Mouse (Mus musculus): ENCODE data around the gene Mageb3. TPM values are rescaled to one million over a fixed set of nuclear protein-coding genes. Genes with fewer than 3 reads are reported as not detected.
"Not testable (repeated sequence)": the region's sequence is repeated elsewhere in the genome, so short reads cannot be mapped to it uniquely, and the experiment has no call there.

Mageb3 gene
- 0.07 and 0.18 TPM in 2 replicates for total RNA-seq (2015)
- 0.11 and 0.41 TPM in 2 replicates for total RNA-seq (2017)

DNA sequence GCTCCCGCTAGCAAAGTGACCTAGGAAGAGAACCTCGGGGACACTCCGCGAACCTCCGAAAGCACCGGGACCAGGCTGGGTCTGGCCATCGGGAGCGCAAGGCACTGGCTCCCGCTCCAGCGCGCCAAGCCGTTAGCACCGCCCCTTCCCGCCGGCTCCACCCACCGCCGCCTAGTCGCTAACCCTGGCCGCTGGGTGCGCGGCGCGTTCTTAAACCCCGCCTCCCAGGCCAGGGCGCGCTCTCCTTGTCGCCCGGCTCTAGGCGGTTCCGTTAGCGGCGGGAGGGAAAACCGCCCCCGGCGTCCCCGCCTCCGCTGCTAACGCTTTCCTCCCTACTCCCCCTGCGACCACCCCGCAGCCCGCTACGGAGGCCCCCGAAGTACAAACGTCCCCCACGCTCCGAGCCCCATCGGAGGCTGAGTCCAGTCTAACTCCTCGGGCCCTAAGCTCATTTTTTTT is at the start of gene Mageb3, which contains the start of gene Ctdspl2:
Mageb3 (minus strand) TSS at position 328 of the 459 bp plus-strand sequence.
Ctdspl2 (plus strand) TSS at position 237 of the 459 bp plus-strand sequence.
- ATAC-seq (ENCODE audit: poor library complexity, severe bottlenecking), result peak; percentile 92

DNA sequence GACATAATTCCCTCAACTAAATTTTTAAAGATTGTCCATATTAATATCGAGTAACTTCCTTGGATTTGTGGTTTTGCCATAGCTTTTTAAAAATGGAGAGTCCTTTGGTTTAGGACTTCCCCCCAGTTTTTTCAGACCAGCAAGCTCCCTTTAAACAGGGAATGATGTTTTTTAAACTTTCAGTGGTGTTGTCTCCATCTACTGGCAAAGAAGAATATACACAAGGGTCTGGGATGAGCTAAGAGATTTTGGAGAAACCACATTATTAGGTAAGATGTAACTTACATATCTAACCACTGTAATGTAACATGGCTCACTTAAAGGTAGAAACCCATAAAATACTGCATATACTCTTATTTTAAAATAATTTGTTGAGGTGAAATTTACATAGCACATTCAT is 39.8 kb upstream of the Mageb3 start:
- ATAC-seq (ENCODE audit: poor library complexity, severe bottlenecking), result peak; percentile 40; the same call in 1 of the 2 replicates

DNA sequence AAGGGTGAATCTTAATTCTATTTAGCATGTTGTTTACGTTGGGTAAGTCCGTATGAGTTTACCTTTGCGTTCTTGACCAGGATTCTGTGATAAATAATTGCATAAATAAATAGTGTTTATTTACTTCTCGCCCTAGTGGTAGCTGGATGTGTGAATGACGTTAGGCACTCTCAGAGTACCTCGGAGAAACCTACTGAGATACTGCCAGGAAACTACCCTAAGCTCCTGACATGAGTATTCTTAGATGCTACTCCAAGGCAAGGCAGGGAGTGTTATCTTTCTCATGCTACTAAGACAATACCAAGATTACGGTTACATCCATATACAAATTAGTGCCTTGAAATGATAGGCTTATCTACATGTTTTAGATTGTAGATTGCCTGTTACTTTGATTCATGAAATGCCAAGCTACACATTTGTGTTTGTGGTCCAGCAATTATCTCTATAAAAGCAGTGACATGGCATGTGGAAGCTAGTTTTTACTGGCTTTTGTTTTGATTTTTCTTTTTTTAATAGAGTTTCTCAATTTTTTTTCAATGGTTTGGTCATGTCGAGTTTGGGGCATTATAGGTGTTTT is 1.4 kb upstream of the Mageb3 start:
- ATAC-seq (ENCODE audit: poor library complexity, severe bottlenecking), result no peak

DNA sequence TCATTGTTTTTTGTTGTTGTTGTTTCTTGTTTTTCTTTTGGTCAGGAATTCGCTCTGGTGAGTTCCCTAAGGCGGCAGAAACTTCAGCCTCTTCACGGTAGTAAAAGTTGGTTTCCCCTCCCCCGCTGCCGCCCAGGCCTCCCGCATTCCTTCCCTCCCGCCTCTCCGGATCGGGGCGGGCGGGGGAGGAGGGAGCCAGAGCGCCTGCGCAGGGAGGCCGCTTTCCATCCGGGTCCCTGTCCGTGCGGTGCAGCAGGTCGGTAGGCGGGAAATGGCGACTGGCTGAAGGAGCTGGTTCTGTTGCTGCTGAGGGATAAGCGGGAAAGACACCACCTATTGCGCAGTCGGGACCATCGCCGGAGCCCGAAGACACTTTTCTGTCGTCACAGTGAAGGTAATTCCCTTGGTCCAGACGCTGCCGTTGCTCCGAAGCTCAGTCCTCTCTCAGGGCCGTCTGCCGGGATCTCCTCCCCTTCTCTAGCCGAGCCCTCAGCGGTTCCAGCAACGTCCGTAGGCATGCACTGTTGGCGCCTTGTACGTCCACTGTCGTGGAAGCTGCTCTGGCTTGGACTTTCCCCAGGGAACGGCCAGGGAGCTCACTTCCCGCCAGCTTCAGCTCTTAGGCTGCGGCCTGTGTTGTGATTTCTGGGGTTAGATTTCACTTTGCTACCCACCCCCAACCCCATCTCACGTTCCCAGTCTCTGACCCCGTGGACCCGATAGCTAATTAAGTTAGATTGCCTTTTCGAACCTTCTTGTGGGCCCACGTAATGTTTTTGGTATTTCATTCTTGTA is 529 bp upstream of the Mageb3 start:
- peak; percentile 84 for ATAC-seq (ENCODE audit: poor library complexity, severe bottlenecking)

DNA sequence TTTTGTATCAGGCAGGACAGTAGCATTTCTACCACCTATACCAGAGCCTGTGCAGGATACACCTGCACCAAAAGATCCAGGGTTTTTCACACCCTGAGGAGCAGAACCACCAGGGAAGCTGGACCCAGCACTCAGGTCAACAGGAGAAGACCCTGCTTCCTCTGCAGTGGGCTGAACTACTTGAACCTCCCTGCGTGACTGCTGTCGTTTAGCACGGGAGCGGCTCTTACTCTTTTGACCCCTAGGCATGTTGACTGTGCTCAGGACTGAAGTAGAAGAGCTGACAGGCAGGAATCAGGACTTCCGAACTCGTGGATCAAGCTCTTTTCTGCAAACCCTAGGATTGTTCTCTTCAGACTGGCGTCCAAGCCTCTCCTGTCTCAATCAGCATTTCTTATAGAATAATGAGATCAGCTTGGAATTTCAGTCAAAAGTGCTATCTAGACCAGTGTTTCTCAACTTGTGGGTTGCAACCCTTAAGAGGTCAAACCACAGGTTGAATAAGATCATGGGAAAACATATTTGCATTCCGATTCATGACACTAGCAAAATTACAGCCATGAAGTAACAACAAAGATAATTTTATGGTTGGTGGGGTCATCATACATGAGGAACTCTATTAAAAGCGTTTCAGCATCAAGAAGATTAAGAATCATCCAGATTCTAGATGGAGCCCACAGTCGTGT is 778 bp downstream of the Mageb3 start:
- no peak for ATAC-seq (ENCODE audit: poor library complexity, severe bottlenecking)

DNA sequence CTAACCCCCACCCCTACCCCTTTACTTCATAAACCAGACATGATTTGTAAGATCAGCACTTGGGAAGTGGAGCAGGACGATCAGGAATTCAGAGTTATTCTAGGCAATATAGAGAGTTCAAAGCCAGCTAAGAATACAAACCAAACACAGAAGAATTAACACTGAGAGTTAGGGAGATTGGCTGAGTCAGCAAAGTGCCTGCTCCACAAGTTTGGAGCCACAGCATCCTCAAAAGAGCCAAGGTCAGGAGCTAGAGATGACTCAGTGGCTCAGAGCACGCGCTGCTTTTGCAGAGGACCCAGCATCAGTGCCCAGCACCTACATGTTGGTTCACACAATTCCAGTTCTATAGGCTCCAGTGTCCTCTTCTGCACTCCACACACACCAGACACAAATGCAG is 12.5 kb downstream of the Mageb3 start:
- no peak for ATAC-seq (ENCODE audit: poor library complexity, severe bottlenecking)

DNA sequence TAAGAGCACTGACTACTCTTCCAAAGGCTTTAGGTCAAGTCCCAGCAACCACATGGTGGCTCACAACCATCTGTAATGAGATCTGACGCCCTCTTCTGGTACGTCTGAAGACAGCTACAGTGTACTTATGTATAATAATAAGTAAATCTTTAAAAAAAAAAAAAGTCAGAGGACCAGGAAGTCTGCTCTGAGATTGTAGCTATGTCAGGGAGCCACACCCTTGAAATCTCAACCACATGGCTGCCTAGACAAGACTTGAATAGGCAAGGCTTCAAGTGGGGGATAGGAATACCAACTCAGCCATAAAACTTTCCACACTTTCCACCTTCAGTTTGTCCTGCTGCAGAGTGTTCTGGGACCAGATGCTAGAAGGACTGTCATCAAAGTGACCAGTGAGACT is 18.3 kb downstream of the Mageb3 start:
- ATAC-seq (ENCODE audit: poor library complexity, severe bottlenecking), result not testable (repeated sequence)

DNA sequence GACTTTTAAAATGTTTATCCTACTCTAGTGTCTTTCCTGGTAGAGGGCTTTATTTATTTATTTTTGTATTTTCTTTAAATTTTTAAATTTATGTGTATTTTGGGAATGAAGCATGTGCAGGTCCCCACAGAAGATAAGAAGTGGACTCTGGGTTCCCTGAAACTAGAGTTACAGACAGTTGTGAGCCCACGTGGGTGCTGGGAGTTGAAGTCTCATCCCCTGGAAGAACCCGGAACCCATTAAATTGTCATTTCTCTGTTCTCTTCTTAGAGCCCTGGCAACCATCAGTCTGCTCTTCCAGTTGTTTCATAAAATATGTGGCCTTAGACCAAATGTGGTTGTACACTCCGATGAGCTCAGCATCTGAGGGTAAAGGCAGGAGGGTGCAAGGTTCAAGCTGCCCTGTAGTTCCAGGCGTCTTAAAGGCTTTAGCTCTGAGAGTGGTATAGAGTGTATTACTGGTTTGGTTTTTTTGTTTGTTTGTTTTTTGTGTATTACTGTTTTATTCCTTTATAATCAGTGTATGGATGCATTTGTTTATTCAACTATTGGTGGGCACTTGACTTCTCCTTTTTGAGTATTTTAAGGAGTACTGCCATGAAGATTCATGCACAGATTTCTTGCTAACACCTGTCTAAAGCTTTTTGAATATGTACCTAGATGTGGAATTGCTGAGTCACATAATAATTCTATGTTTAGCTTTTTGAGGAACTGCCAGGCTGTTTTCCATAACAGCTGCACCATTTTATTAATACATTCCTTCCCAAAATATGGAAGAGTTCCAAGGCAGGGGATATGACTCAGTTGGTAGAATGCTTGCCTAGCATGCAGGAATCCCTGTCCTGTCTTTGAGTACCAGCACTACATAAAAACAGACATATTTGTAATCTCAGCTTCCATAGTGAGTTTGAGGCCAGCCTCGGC is 39.6 kb downstream of the Mageb3 start:
- ATAC-seq (ENCODE audit: poor library complexity, severe bottlenecking), result no peak

DNA sequence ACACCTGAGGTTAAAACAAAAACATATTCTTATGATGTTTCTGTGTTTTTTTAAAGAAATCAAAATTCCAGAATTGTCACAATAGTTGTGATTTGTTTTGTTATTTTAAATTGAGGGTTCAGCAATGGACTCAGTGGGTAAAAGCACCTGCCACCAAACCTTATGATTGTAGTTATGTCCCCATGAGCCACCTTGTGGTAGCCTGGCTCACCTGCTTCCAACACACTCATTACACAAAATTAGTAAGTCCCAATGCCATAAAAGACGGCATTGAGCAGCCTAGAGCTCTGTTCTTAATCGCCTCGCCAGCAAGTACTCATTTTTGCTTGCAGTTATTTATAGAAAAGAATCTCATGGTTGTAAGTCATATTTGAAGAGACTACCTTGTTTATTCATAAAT is 45.9 kb downstream of the Mageb3 start:
- no peak for ATAC-seq (ENCODE audit: poor library complexity, severe bottlenecking)

Other genes with a start within 250 kb of the Mageb3 start
- not detected in 2 replicates for gene Frmd5, start 149.0 kb downstream of the Mageb3 start, total RNA-seq (2015)
- not detected in 2 replicates for gene Frmd5, start 149.0 kb downstream of the Mageb3 start, total RNA-seq (2017)
- 0.23 and 0.40 TPM in 2 replicates for gene Casc4, start 89.1 kb downstream of the Mageb3 start, total RNA-seq (2015)
- gene Casc4, start 89.1 kb downstream of the Mageb3 start, total RNA-seq (2017), result 0.51 and 1.3 TPM in 2 replicates
- gene Ctdspl2, start 91 bp downstream of the Mageb3 start, total RNA-seq (2015), result 41.3 and 44.9 TPM in 2 replicates
- gene Ctdspl2, start 91 bp downstream of the Mageb3 start, total RNA-seq (2017), result 57.7 and 69.8 TPM in 2 replicates
- 14.5 and 15.3 TPM in 2 replicates for gene Eif3j1, start 72.5 kb upstream of the Mageb3 start, total RNA-seq (2015)
- 16.4 and 17.2 TPM in 2 replicates for gene Eif3j1, start 72.5 kb upstream of the Mageb3 start, total RNA-seq (2017)
- 11.2 TPM in 2 replicates for gene Spg11, start 162.3 kb upstream of the Mageb3 start, total RNA-seq (2015)
- gene Spg11, start 162.3 kb upstream of the Mageb3 start, total RNA-seq (2017), result 14.8 and 15.3 TPM in 2 replicates
- 5,498 and 5,622 TPM in 2 replicates for gene B2m, start 191.6 kb upstream of the Mageb3 start, total RNA-seq (2015)
- gene B2m, start 191.6 kb upstream of the Mageb3 start, total RNA-seq (2017), result 2,725 and 3,039 TPM in 2 replicates
- not detected in 2 replicates for gene Trim69, start 204.6 kb upstream of the Mageb3 start, total RNA-seq (2015)
- 0.33 TPM in 1 of 2 replicates, not detected in the other for gene Trim69, start 204.6 kb upstream of the Mageb3 start, total RNA-seq (2017)
- gene Patl2, start 230.1 kb upstream of the Mageb3 start, total RNA-seq (2015), result not detected in 2 replicates
- gene Patl2, start 230.1 kb upstream of the Mageb3 start, total RNA-seq (2017), result not detected in 2 replicates
- not detected in 2 replicates for gene Terb2, start 230.2 kb upstream of the Mageb3 start, total RNA-seq (2015)
- not detected in 2 replicates for gene Terb2, start 230.2 kb upstream of the Mageb3 start, total RNA-seq (2017)